Mouse (Mus musculus): ENCODE results near the gene Cldn15.
"Not testable (repeated sequence)": the region's sequence is repeated elsewhere in the genome, so short reads cannot be mapped to it uniquely, and the experiment has no call there.

Cldn15 gene

DNA sequence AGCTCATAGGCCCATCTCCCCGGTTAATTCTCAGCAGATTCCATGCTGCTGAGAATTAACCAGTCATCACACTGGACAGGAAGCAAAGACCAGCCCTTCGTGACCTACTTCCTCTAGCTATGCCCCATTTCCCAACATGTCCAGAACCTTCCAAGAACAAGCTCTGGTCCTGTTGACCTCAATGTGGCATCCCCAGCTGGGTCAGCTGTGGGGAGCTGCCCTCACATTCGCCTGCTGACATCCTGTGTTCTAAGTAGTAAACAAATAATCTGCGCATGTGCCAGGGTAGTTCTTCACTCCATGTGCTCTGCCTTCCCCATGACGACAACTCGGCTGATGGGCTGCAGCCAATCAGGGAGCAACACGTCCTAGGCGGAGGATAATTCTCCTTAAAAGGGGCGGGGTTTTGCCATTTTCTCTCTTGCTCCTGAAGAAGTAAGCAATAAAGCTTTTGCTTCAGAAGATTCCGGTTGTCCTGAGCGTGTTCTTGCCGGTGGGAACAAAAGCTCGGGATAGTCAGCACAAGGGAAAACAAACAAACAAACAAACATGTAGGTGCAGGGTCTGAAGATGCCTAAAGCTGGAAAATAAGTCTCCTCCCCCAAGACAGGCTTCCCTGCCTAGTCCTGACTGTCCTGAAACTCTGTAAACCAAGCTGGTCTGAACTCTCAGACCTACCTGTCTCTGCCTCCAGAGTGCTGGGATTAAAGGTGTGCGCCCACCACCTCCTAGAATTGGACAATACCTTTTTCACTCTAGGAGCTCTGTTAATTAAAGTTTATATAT, 16.7 kb upstream of the Cldn15 start:
- not testable (repeated sequence) for DNase-seq

DNA sequence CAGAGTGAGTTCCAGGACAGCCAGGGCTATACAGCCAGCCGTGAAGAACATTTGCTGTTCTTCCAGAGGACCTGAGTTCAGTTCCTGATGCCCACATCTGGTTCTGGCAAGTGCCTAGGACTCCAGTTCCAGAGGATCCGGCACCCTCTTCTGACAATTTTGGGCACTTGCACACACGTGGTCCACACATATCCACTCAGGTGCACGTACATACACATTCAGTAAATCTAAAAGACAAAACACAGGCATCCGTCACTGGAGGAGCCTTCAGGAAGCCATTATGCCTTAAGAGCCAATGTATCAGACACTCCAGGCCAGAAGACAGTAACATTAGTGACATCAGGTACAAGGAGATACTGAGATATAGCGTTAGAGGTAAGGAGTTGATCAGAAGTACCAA, 15.9 kb upstream of the Cldn15 start:
- no peak for DNase-seq

DNA sequence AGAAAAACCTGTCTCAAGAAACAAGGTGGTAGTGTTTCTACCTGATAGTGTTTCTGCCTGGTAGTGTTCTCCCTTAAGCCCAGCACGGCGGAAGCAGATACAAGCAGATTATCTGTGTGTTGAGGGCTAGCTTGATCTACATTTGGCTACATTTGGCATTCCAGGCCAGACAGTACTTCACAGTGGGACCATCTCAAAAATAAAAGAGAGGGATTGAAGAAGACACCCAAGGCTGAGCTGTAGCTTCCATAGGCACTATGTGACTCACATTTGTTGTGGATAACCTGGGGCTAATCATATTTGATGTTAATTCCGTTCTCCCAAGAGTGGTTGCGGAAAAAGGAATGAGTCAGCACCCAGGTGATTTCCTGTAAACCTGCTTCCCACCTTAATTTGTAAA, 14.3 kb upstream of the Cldn15 start:
- DNase-seq: no peak

DNA sequence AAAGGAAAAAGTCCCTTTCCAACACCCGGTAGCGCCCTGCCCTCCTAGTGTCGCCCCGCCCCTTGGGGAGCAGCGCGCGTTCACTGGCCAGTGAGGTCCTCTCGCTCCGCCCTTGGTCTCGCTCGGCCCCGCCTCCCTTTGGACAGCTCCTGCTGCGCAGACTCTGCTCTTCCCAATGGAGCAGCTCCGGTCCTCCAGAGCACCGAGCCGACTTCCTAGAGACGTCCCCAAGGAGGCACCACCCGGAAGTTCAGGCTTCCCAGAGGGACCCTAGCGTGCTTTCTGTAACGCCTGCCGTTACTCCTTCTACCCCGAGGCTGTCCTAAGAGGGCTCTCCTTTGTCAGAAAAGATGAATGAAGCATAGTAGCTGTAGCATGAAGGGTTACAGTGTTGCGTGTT, 13.4 kb upstream of the Cldn15 start, which contains the start of gene Fis1:
Gene Fis1 (plus strand): TSS at position 261 of the 400 bp plus-strand sequence.
- peak; percentile 97 for DNase-seq

DNA sequence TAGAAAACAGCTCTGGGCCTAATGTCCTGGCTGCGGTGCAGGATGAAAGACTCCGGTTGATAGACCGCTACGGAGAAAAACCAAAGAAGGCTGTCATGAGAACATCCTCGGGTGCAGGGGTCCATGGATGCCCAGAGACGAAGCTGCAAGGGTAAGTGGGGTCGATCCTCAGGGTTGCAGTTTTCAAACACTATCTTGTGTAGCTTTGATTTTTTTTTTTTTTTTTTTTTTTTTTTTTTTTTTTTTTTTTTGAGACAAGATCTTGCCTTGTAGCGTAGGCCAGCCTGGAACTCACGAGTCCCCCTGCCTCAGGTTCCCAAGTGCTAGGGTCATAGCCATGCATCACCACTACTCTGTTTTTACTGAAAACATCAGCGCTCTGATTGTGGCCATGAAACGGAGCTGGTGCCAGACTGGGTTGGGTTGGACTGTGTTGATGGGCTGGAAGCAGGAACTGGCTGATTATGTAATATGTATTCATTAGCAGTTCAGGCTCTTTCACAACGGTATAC, 12.9 kb upstream of the Cldn15 start:
- DNase-seq: no peak

DNA sequence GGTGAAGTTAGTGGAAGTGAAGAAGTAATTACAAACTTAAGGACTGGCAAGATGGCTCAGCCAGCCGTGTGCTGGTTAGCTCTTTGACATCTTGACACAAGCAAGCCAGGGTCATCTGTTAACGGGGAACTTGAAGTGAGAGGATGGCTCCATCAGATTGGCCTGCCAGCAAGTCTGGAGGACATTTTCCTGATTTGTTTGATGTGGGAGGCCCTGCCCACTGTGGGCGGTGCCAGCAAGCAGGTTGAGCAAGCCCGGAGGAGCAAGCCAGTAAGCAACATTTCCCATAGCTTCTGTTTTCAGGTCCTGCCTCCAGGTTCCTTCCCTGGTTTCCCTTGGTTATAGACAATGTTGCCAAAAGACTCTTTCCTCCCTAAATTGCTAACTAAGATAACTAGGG, 10.8 kb upstream of the Cldn15 start:
- DNase-seq: no peak

DNA sequence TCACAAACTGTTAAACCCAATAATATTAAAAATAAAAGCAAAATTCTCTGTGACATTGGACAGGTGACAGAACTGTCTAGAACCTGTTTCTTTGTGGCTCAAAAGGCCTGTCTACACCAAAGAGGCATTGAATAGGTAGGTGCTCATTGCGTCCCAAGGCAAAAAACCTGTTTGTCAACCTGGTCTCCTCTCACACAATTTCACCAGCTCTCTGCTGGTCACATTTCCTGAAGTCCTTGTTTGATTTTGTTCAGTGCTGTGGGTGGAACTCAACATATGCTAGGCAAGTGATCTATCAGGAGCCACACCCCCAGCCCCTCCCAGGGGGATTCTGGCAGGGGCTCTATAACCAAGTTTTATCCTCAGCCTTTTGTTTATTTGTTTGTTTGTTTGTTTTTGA, 9.2 kb upstream of the Cldn15 start:
- no peak for DNase-seq

DNA sequence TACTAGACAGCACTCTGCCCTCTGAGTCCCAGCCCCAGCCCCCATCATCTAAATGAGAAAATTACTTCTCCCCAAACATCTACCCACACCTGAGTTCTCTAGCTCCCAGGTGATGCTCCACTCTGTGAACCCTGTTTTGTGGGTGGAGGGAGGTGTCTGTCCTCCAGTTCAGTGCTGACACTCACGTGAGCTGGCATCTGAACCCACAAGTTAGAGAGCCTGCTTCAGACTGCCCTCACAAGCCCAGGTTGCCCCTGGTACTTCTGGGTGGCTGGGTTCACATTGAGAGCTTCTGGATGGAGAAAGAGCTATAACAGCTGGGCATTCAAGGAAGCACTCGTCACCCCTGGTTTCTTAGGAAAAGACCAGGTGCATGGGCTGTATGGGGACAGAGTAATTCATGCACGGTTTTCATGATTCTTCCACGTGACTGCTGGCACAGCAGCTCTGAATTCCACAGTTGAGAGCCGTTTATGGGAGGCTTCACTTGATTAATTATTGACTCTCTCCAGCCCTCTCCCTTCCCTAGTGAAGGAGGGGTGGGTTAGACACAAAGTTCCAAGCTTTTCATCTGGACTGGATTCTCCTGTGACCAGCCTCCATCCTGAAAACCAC, 7.3 kb upstream of the Cldn15 start:
- DNase-seq: no peak

DNA sequence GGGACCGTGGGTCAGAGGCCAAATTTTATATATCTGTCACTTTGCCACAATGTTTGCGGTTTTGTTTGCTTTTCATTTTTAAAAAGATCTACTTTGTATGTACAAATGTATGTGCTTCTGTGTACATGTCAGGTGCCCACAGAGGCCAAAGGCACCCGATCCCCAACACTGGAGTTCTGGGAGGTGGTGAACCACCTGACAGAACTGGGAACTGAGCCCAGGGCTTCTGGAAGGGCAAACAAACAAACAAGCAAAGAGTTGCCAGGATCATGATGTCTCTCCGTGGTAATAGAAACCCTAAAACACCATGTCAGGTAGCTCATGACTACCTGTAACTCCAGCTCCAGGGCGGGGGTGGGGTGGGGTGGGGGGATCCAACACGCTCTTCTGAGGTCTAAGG, 6.4 kb upstream of the Cldn15 start:
- DNase-seq: no peak

DNA sequence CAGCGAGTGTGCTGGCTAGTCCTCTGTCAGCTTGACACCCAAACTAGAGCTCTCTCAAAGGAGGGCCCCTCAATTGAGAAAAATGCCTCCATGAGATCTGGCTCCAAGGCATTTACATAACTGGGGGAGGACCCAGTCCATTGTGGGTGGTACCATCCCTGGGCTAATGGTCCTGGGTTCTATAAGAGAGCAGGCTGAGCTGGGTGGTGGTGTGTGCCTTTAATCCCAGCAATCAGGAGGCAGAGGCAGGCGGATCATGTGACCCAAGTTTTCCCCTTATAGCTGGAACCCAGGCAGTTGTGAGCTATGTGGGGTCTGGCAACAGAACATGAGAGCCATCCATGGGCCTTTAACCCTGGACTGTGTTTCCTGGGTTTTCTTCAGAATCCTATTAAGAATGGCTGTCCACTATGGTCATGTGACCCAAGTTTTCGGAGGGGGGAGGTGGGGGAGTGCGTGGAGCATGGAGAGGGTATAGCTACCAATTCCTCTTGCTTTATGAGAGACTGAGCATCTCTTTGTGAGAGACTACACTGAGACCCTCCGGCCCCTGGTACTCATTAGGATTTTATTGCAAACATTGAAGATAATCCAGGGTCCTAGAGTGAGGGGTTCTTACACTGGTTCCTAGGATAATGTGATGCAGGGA, 5.0 kb upstream of the Cldn15 start:
- DNase-seq: no peak

DNA sequence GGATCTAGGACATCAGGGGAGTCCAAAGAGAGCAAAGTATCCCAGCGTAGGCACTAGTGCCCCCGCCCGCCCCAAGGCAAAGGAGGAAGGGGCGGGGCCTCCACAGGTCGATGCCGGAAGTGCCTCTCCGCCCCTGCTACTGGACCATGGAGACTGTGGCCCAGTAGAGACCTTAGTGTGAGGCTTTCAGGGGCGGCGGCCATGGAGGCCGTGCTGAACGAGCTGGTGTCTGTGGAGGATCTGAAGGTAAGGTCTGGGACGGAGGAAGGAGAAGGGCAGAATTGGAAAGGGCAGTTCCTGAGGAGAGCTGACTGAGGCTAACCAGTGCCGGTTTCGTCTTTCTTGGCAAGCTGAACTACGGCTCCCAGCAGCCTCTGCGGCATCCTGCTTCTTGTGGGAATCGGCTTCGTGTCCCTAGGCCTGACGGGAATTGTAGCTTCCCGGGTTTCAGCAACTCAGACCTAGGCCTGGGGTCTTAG, 4.4 kb upstream of the Cldn15 start:
- peak; percentile 91 for DNase-seq

DNA sequence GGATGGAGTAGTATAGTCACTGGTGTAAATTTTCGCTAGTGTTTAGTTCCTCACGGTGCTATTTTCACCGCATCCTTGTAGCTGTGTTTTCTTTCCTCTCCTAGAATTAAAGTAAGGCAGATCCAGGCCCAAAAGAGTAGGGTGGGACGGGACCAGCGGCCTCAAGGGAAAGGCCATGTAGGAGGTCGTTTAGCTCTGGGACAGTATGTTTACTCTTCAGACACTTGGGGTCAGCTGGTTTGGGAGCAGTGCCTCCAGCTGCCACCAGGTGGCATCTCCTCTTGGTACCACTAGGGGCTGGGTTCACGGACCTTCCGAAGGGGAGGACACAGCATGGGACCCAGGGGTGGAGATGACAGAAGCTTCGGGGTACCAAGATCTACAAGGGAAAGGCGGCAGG, 3.9 kb upstream of the Cldn15 start:
- peak; percentile 90 for DNase-seq

DNA sequence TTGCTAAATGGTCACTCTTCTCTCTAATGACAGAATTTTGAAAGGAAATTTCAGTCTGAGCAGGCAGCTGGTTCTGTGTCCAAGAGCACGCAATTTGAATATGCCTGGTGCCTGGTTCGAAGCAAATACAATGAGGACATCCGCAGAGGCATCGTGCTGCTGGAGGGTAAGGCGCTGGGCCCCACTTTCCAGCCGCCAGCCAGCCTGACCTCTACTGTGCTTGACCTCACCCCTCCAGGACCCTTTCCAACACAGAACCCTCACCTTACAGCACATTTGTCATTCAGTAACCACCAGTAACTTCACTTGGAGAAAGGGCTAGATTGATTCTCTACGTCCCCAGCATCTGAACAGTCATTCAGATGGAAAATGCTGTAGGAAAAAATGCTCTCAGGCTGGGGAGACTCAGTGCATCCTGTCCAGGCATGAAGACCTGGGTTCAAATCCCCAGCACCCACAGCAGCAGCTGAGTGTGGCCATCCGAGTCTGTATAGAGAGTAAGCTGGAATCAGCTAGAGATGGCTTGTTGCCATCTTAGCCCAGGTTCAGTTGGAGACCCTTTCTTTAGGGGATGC, 3.4 kb upstream of the Cldn15 start:
- no peak for DNase-seq

DNA sequence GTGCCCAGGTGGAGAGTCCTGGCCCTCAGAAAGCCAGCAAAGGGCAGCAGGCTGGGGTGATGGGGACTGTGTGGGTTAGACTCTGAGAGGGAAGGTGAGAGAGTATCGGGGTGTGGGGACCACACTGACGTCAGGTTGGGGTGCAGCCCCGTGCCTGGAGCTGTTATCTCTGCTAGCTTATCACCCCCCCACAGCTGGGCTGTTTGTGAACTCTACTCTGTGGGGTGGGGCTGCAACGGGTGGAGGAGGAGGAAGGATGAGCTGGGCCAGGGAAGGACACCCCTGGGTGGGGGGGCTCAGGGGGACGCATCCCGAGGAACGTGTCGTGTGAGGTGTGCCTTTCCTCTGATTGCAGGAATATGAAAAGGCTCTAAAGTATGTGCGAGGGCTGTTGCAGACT, 1.2 kb upstream of the Cldn15 start:
- peak; percentile 91 for DNase-seq

DNA sequence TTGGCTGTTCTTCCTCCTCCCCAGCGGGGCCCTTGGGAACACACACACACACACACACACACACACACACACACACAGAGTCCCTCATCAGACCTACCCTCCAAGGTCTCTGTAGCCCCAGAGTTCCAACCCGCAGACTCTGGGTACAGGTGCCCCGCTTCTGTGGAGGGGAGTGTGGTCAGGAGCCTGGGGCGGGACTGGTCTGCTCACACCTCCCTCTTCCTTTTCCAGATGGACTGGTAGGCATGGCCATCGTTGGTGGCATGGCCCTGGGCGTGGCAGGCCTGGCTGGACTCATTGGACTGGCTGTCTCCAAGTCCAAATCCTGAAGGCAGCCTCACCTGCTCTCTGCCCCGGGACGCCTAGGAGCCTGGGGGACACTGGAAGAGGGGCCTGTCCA, 730 bp upstream of the Cldn15 start:
- DNase-seq: peak; percentile 62

DNA sequence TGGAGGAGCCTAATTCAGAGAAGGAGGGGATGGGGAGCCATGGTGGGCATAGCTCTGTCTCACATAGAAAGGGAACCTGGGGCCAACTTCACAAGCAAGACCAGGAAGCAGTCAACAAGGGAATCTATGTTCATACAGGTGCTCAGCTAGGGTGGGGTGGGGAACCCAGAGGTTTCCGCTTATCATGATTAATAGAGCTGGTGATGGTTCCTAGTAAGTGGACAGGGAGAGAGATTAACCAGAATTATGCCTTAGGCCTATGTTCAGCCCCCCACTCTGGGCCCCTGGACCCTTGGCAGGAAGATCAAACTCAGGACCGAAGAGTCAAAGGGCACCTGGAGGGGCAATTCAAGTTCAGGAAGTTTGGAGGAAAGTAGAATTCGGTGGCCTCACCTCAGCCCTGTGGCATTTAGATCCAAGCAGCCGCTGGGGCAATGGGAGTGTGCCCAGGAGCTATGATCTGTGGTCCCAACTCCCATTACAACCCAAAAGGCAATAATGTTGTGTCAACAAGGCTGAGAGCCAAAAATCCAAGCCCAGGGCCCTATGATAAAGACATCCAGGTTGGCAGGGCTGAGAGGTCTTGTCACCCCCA, 542 bp downstream of the Cldn15 start:
- no peak for DNase-seq

DNA sequence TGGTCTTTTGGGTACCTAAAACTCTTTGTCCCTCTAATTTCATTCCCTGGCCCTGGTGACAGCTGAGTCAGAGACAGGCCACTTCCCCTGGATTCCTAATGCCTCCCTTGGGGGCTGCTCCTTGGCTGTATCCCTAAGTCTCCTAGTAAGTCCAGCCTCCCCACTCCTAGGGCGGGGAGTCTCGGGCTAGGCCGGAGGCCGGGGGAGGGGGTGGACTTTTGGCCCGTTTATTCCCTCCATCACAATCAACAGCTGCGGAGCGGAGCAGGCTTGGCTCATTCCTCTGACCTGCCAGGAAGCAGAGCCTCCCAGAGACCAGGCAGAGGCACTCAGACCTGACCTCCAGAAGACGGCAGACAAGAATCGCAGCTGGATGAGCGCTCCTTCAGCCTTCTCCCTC, 1.2 kb downstream of the Cldn15 start:
- no peak for DNase-seq

DNA sequence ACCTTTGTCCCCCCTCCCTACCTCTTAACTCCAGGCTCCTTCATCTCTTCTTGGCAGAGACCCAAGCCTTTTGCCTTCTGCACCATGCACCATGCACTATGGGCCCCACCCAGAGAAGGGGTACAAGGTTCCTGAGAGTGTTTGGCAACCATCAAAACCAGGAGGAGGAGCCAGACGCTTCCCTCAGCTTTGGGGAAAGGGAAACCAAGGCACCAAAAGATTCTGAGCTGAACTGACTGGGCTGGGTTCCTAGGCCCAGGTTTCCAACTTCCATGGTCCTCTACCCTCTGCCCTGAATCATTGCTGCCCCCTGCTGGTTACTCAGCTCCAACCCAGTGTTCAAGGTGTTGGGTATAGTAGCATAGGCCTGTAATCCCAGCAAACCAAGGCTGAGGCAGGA, 4.3 kb downstream of the Cldn15 start:
- peak; percentile 85 for DNase-seq

DNA sequence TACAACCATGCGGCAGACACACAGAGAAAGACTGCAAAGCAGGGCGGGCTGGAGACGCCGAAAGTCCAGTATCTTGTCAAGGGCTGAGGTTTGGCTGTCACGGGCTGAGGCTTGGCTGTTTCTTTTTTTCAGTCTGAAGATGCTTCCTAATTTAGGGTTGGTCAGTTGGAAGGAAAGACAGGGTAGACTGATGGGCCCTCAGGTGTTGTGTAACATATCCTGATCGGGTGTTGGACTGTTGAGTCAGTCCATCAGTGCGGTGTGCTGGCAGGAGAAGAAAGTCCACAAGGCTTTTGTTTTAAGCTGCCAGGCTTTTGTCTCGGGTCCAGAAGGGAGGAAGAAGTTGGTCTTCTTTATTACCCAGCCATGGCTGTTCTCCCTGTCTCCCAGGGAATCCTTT, 7.3 kb downstream of the Cldn15 start:
- no peak for DNase-seq

DNA sequence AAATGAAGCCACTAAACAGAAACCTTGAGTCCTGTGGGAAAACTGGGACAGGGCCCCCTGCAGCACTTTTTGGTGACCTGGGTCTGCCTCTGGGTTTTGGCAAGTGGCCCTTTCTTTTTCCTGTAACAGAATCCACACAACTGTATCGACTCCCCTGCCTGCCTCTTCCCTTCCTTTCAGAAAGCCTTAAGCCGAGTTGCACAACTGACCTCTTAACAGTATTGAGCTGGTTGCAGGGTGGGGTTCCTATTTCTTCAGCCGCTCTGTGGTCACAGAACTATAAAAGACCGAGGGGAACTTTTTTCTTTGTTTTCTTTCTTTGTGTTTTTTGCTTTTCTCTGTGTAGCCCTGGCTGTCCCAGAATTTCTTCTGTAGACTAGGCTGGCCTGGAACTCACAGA, 11.4 kb downstream of the Cldn15 start:
- DNase-seq: no peak

DNA sequence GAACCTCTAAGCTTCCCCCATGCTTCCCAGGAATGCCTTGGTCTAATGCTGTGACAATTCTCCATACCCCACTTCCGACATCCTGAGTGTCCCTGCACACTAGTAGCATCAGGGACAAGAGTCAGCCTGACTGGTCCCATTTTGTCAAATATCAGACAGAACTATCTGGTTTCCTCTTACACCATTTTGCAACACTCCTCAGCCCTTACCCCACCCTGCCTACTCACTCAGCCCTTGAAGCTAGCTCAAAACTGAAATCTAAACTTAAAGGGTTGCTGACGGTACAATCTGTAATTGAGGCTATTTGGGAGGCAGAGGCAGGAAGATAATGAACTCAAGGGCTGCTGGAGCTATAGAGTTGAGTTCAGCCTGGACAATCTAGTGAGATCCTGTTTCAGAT, 13.3 kb downstream of the Cldn15 start:
- DNase-seq: no peak

DNA sequence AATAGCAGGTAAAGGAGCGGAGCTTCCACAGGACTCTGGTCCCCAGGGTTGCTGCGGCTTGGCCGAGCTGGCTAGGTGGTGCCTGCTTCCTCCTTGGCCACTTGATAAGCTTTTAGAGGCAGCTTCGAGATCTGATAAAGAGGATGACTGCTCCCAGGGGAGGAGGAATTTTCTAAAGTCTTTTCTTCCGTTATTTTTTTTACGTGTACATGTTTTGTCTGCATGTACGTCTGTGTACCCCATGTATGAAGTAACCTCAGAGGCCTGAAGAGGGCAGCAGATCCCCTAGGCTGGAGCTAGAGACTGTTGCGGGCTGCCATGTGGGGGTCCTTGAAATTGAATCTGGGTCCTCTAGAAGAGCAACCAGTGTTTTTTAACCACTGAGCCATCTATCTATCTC, 14.6 kb downstream of the Cldn15 start:
- no peak for DNase-seq

DNA sequence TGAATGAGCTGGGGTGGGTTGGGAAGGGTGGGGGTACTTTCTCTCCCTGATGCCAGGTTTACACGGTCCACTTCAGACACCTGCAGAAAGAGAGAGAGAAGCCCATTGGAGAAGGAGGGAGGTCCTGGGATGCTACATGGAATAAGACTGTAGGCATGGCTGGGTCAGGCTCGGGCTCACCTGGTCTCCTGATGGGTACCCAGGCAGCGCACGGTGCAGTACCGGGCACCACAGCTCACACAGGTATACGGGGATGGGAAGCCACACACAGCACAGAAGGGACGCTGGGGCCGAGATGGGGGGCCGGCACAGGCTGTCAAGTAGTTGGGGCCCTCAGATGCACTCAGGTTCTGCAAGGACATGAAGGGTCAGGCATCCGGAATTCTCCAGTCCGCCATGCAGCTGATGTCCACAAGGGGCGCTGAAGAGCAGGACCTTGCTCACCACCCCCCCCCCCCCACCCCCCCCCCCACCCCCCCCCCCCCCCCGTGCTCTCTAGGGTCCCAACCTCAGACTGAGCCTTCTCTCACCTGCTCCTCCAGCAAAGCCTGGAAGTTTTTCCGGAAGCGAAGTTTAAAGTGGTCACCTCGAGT, 16.0 kb downstream of the Cldn15 start:
- DNase-seq: peak; percentile 48
